Mouse (Mus musculus) neural tube, embryonic 11.5 days (tissue): Measurements from ENCODE around the gene Slc6a17. TPM values are rescaled to one million over a fixed set of nuclear protein-coding genes. Genes with fewer than 3 reads are reported as not detected.
A peak's percentile ranks its signal among the peaks of the same experiment; 100 is the strongest.

Experiments
- ATAC-seq: fragments of 200-750 bp; cut with Nextera tagmentation; 2 replicates; pipeline ENCODE4 v1.8.0; 2017; ENCODE audit warnings: moderate number of reproducible peaks, mild to moderate bottlenecking, moderate TSS enrichment, moderate library complexity; ENCODE audit not compliant: insufficient read depth, low FRiP score, low TSS enrichment
- DNase-seq: peaks from one replicate; pipeline ENCODE4 v3.0.0-alpha.2; 2015; ENCODE audit warnings: low spot score
- H3K27ac ChIP-seq: fragments of 300-500 bp; sonication (generic); 2 replicates; pipeline ENCODE4 v1.5.1; 2014; ENCODE audit warnings: low read depth, mild to moderate bottlenecking, low read length
- H3K27me3 ChIP-seq: fragments of 300-500 bp; sonication (generic); 2 replicates; pipeline ENCODE4 v1.6.1; 2014; ENCODE audit warnings: mild to moderate bottlenecking, low read length, mixed read lengths; ENCODE audit not compliant: control insufficient read depth, insufficient read depth
- H3K36me3 ChIP-seq: fragments of 300-500 bp; sonication (generic); 2 replicates; pipeline ENCODE4 v1.6.1; 2014; ENCODE audit warnings: mild to moderate bottlenecking, low read length, moderate library complexity, mixed read lengths; ENCODE audit not compliant: control insufficient read depth, insufficient read depth
- H3K4me1 ChIP-seq: fragments of 300-500 bp; sonication (generic); 2 replicates; pipeline ENCODE4 v1.6.1; 2014; ENCODE audit warnings: low read length, mixed read lengths; ENCODE audit not compliant: control insufficient read depth, insufficient read depth
- H3K4me2 ChIP-seq: fragments of 300-500 bp; sonication (generic); 2 replicates; pipeline ENCODE4 v1.6.1; 2014; ENCODE audit warnings: low read depth, mild to moderate bottlenecking, moderate library complexity
- H3K4me3 ChIP-seq: fragments of 300-500 bp; sonication (generic); 2 replicates; pipeline ENCODE4 v1.5.1; 2014; ENCODE audit warnings: low read depth, low read length
- H3K9ac ChIP-seq: fragments of 300-500 bp; sonication (generic); 2 replicates; pipeline ENCODE4 v1.6.1; 2014; ENCODE audit warnings: mild to moderate bottlenecking, low read length
- H3K9me3 ChIP-seq: fragments of 300-500 bp; sonication (generic); 2 replicates; pipeline ENCODE4 v1.6.1; 2016; ENCODE audit warnings: low read length; ENCODE audit not compliant: control insufficient read depth
- WGBS: fragments of 180-500 bp; shearing (Covaris S2); extraction: QIAGEN DNeasy Blood & Tissue Kit; methylation state at CpG from one replicate; pipeline ENCODE4 v1.1.7; 2014; 5-methylcytosine and 5-hydroxymethylcytosine counted together
- polyA plus RNA-seq: library from polyadenylated mRNA; unstranded; fragments of >200 nt; fragmentation: Nextera tagmentation; extraction: Ambion mirVana; gene quantifications from 2 replicates; pipeline ENCODE4 v1.2.1, GENCODE M21; 2014

The Slc6a17 gene
- polyA plus RNA-seq, 1 experiment from 2014 or later, result 2.6 TPM

DNA sequence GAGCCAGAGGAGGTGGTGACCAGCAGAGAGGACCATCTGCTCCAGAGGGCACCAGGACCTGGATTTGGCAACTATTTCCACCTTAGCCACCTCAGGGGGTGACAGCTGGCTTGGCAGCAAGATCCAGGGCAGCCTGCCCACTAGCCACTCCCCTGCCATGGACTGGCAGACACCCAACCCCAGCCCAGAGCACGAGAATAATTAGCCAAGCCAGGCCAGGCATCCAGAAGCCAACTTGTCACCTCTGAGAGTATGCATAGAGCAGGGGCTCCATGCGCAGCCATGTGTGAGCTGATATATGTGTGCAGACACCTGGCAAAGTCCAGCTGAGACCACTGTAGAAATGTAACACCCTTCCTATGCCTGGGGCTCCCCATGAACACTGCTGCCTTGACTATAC lies 29.1 kb upstream of the Slc6a17 start:
- DNase-seq (no peak), ATAC-seq (no peak)
- Histone ChIP-seq H3K9ac (no peak overlapping the region), H3K9me3 (no peaks in the 10 kb centered on the region), H3K27me3 (no peaks in the 10 kb centered on the region), H3K27ac (no peak overlapping the region), H3K4me2 (no peak overlapping the region), H3K4me3 (no peak overlapping the region), H3K36me3 (no peaks in the 10 kb centered on the region), H3K4me1 (peaks cover 5% of the 10 kb centered on the region)
- WGBS, result 63% methylated on average over 2 of the region's 2 CpGs

DNA sequence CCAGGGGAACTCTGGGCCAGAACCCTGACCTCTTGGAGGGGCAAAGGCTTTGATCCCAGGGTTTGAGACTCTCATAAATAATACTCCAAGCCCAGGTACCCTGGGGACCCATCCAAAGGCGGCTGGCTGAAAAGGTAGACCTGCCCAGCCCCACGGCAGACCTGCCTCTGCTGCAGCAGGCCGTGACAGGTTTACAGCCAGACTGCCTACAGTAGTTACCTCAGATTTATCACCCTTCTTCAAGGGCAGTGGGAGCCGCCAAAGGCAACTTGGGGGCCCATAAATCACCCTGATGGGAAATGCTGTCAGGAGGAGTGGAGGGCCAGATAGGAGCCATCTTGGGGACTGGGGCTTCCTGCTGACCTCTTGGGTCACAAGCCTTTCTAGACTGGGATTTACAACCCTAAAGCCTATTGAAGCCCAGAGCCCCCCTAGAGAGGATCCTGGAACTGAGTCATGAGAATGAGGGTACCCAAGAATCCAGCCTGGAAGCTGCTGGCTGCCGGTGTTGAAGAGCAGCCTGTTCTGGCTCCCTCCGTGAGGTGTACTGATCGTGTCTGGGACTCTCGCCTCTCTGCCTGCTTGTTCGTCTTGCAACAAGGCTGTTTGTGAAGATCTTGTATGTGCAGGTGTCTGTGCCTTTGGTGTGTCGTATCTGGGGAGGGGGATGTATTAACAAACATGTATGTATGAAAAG lies 28.0 kb upstream of the Slc6a17 start:
- WGBS, result 14% methylated on average over 10 of the region's 10 CpGs
- Histone ChIP-seq H3K9ac (no peak overlapping the region), H3K4me3 (no peak overlapping the region), H3K27ac (0 out of 2 replicates have a peak overlapping the region, but pooled peaks have one; percentile 4), H3K4me2 (no peak overlapping the region; the same call in 1 of the 2 replicates), H3K36me3 (no peaks in the 10 kb centered on the region), H3K4me1 (peaks cover 5% of the 10 kb centered on the region), H3K9me3 (no peaks in the 10 kb centered on the region), H3K27me3 (no peaks in the 10 kb centered on the region)
- DNase-seq (peak; percentile 58), ATAC-seq (peak; percentile 92)

DNA sequence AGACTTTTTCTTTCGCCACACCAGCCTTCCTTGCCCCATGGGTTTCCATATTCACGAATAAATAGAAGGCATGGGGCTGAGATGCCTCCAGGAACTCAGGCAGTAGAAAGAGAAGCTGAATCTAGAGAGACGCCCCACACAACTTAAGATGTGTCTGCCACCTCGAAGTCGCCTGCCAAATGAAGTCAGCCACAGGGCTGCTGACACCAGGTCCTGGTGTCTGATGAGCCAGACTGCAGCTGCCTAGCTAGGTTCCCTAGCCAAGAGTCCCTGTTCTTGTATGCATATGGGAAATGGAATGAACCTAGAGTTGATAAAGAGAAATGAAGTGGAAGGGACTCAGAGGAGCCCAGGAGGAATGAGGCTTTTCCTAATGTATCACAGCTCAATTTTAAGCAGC lies 27.5 kb upstream of the Slc6a17 start:
- Histone ChIP-seq H3K36me3 (no peaks in the 10 kb centered on the region), H3K9me3 (no peaks in the 10 kb centered on the region), H3K27ac (no peak overlapping the region), H3K9ac (no peak overlapping the region), H3K27me3 (no peaks in the 10 kb centered on the region), H3K4me1 (peaks cover 5% of the 10 kb centered on the region), H3K4me2 (no peak overlapping the region), H3K4me3 (no peak overlapping the region)
- ATAC-seq (0 out of 2 replicates have a peak, but pooled peaks have one; percentile 3), DNase-seq (no peak)
- 58% methylated on average over 5 of the region's 5 CpGs for WGBS

DNA sequence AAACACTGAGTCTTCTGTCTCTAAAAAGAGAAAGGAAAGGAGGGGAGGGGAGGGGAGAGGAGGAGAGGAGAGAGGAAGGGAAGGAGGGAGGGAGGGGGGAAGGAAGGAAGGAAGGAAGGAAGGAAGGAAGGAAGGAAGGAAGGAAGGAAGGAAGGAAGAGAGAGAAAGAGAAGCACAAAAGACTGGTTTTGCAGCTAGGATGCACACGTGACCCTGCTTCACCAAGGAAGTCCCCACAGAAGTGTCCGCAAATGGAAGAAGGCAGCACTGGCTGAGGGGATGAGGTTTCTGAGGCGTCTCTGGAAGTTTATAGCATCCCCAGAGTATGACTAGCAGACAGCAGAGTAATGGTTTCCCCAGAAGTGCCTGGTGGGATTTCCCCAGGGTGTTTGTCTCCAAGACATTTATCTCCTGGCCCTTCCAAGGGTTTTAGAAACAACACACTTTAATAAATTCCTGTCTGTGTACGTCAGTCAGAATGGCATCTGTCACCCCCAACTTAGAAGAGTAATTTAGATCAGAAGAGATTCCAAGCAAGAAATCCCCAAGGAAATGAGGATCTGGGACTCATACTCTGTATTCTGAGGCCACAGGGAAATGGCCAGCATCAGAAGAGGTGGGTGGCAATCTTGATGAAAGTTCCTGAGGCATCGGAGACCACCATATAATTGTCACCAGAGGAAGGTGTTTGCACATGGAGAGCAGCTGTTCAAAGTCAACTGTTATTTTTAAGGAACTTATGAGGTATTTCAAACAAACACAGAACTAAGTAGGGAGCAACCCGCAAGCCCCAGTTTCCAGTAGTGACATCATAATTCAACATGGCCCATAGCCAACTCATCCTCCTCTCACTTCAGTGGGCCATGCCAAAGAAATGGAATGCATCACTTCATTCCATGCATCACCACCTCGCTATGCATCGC lies 25.6 kb upstream of the Slc6a17 start:
- no peak for ATAC-seq

GRCm38 (mm10) chr3:107542584-107542983 lies 24.8 kb upstream of the Slc6a17 start:
- no peak for ATAC-seq
- 60% methylated on average over 4 of the region's 4 CpGs for WGBS

More for the DNA sequence above, 25.6 kb upstream of the Slc6a17 start:
- Histone ChIP-seq H3K36me3 (no peaks in the 10 kb centered on the region), H3K27ac (no peak overlapping the region), H3K9ac (no peak overlapping the region), H3K4me3 (no peak overlapping the region), H3K4me2 (no peak overlapping the region), H3K27me3 (no peaks in the 10 kb centered on the region), H3K9me3 (no peaks in the 10 kb centered on the region), H3K4me1 (peaks cover 5% of the 10 kb centered on the region)
- 64% methylated on average over 8 of the region's 8 CpGs for WGBS
- DNase-seq, result no peak

GRCm38 (mm10) chr3:107537504-107537889 lies 19.7 kb upstream of the Slc6a17 start:
- no peak overlapping the region for H3K27ac ChIP-seq
- peak overlapping the region; percentile 47 for H3K9ac ChIP-seq
- H3K9me3 ChIP-seq, result no peaks in the 10 kb centered on the region
- ATAC-seq, result no peak
- no peaks in the 10 kb centered on the region for H3K27me3 ChIP-seq
- DNase-seq, result no peak
- WGBS, result 31% methylated on average over 8 of the region's 8 CpGs
- H3K4me3 ChIP-seq, result no peak overlapping the region
- peak overlapping the region; percentile 30 for H3K4me2 ChIP-seq
- H3K4me1 ChIP-seq, result peaks cover 3% of the 10 kb centered on the region; the same call in 1 of the 2 replicates
- H3K36me3 ChIP-seq, result no peaks in the 10 kb centered on the region

More at GRCm38 (mm10) chr3:107542584-107542983, 24.8 kb upstream of the Slc6a17 start:
- Histone ChIP-seq H3K4me1 (peaks cover 5% of the 10 kb centered on the region), H3K4me2 (no peak overlapping the region), H3K27me3 (no peaks in the 10 kb centered on the region), H3K36me3 (no peaks in the 10 kb centered on the region), H3K9me3 (no peaks in the 10 kb centered on the region), H3K27ac (no peak overlapping the region), H3K9ac (no peak overlapping the region), H3K4me3 (no peak overlapping the region)
- no peak for DNase-seq

GRCm38 (mm10) chr3:107536810-107537503 lies 19.1 kb upstream of the Slc6a17 start:
- 7% methylated on average over 17 of the region's 17 CpGs for WGBS
- H3K4me1 ChIP-seq, result peaks cover 3% of the 10 kb centered on the region; the same call in 1 of the 2 replicates
- no peaks in the 10 kb centered on the region for H3K9me3 ChIP-seq
- H3K27me3 ChIP-seq, result no peaks in the 10 kb centered on the region
- no peak overlapping the region for H3K27ac ChIP-seq
- H3K4me3 ChIP-seq, result no peak overlapping the region; the same call in 1 of the 2 replicates
- no peaks in the 10 kb centered on the region for H3K36me3 ChIP-seq
- H3K9ac ChIP-seq, result peak overlapping the region; percentile 47
- peak overlapping the region; percentile 30 for H3K4me2 ChIP-seq
- ATAC-seq, result no peak; the same call in 1 of the 2 replicates
- peak; percentile 38 for DNase-seq

DNA sequence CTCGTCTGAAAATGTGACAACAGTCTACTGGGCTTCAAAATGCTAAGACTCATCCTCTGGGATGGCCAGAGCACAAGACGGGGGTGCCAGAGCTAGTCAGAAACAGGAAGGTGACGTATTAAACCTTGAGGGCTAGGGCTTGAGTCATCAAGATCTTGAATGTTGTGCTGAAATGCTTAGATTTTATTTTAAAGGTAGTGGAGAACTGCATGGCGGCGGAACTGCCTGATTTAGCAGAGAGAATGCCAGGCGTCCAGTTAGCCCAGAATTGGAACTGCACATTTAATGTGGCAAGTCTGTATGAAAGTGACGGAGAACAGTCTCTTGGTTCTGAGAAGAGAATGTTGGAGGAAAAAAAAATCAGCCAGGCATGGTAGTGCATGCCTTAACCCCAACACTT lies 17.1 kb upstream of the Slc6a17 start:
- Histone ChIP-seq H3K27ac (no peak overlapping the region), H3K4me3 (no peak overlapping the region), H3K27me3 (no peaks in the 10 kb centered on the region), H3K9me3 (no peaks in the 10 kb centered on the region), H3K36me3 (no peaks in the 10 kb centered on the region), H3K9ac (no peak overlapping the region), H3K4me1 (peaks cover 3% of the 10 kb centered on the region; the same call in 1 of the 2 replicates), H3K4me2 (no peak overlapping the region)
- 86% methylated on average over 7 of the region's 7 CpGs for WGBS
- ATAC-seq, result no peak
- DNase-seq, result no peak
